Mouse (Mus musculus): ENCODE measurements around the gene Adgrg2.
A peak's percentile ranks its signal among the peaks of the same experiment; 100 is the strongest.

The Adgrg2 gene

DNA sequence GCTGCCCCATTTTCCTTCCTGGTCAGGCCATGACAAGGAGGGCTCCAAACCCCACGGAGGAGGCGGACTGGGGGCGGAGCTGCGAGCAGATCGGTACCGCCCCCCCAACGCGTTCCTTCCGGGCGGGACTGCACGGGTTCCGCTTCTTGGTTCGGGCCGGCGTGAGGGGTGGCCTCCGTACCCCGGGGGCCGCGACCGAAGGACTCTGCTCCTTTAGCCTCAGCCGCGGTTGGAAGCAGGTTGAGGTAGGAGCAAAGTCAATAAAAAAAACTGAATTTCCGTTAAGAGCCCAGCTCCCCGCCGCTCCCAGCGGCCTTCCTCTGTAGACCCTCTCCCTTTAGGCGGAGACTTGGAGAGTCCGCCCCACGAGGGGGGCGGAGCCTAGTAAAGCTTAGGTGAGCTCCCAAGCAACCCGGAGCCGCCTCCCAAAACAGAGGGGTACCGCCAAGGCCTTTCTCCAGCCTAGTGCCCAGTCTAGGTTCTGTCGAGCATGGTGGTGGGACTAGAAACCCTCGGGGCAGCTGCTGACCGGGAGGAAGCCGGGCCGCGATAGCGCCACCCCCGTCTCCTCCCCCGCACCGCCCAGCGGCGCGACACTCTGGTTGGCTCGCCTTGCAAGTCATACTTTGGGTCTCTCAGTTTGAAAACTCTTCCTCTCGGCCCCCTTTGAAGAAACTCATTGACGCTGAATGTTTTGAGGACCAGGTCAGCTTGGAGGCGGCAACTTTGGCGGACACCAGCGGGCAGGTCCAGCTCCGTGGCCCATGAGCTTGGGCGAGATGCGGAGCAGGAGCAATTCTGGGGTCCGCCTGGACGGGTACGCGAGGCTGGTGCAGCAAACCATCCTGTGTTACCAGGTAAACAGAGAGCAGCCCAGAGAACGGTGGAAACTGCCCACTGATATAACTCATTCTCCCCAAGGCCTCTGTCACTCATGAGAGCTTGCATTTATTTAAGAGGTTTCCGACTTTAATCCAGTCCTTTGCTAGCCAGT is 111.9 kb downstream of the Adgrg2 start, which contains the start of gene Phka2:
Gene Phka2 (plus strand): TSS at position 119 of the 994 bp plus-strand sequence.
- peak; percentile 89 for DNase-seq

DNA sequence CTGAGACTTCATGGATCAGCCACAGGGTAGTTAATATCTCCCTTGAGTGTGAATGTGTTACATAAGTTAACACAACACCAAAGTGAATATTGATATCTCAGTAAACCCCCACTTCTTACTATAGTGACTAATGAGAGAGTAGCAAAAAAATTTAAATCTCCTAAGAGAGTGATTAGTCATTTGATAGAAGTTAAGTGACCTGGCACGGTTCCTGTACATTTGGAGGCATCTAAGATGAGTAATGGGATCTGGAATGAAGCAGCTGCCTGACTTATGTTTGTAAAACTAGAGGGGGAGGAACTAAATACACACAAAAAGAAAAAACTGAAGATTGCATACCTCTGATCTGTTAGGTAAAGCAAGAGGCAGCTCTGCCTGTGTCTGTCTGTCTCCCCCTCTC is 118.6 kb downstream of the Adgrg2 start:
- no peak for DNase-seq

DNA sequence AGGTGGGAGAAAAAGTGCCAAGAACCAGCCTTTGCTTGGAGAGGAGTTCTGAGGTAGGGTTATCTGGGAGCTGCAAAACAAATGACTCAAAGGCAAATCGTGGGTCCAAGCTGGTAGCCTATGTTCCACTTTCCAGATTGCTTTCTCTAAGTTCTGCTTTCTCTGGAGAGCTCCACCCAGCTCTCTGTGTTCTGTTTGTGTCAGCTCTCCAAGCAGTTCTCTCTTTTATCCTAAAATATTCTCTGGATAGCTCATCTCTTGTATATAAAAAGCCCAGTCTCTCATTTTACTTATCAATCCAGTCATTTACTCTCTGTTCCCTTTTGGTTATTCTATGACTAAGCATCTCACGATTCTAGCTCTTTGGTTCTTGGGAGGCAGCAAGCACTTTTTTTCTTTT is 119.7 kb downstream of the Adgrg2 start:
- no peak for DNase-seq

GRCm38 (mm10) chrX:160516027-160516426 is 125.5 kb downstream of the Adgrg2 start:
- DNase-seq = no peak

- DNase-seq = no peak
Observed at GRCm38 (mm10) chrX:160542772-160543171, 152.3 kb downstream of the Adgrg2 start.

All from lung, postnatal 36 days (tissue).